In the genomic region with DNA sequence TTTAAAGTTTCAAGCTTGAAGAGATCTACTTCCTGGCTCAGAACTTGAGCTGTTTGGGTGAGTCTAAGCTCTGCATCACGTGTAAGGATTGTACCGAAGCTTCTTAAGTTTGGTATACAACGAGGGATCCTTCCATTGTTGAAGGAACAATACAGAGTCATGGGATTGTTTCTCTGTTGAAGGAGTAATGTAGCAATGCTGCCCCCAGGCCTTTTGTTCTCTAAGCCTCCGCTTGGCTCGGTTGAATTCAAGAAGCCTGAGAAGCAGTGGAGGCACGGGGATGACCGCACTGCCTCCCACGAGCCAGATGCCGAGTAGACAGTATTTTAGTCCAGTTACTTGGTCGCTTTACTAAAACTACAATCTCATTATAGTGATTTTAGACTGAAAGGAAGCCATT, we compare ENCODE assay signal across 21 mouse cellular contexts.
A peak's percentile ranks its signal among the peaks of the same experiment; 100 is the strongest.
DNase-seq lines count a peak whose midpoint lies in the region; ATAC-seq and TF ChIP-seq lines count a peak whose summit lies in the region.
"Had no signal": no experiment of that assay in that cellular context is flagged by ENCODE, and none has a peak within 500 bp of the region (broad histone marks: within the 10 kb centered on the region; RNA-seq: fewer than 3 reads in every experiment).

No protein-coding gene starts in this region.

- no peak for ATAC-seq in hindbrain, embryonic 11.5 days (ENCODE audit: low FRiP score)
- no peak for ATAC-seq in hindbrain, postnatal 0 days
- no peak for ATAC-seq in midbrain, embryonic 14.5 days (ENCODE audit: low FRiP score, low TSS enrichment)
- ATAC-seq in midbrain, embryonic 13.5 days: no peak
- ATAC-seq: forebrain, embryonic 13.5 days had no signal

- no peaks in the 10 kb centered on the region; the same call in 1 of the 2 replicates for H3K27me3 ChIP-seq in hindbrain, embryonic 11.5 days (ENCODE audit: control insufficient read depth, insufficient read depth, low read length)
- no peaks in the 10 kb centered on the region for H3K27me3 ChIP-seq in hindbrain, postnatal 0 days (ENCODE audit: insufficient read depth, low read length)
- no peaks in the 10 kb centered on the region for H3K27me3 ChIP-seq in midbrain, embryonic 14.5 days (ENCODE audit: control insufficient read depth, insufficient read depth, low read length)
- no peaks in the 10 kb centered on the region for H3K27me3 ChIP-seq in midbrain, embryonic 13.5 days
- H3K27me3 ChIP-seq: forebrain, embryonic 13.5 days; hindbrain, embryonic 13.5 days; neural tube, embryonic 12.5 days had no signal

- H3K36me3 ChIP-seq in hindbrain, embryonic 11.5 days (ENCODE audit: control insufficient read depth, insufficient read depth, low read length): no peaks in the 10 kb centered on the region
- no peaks in the 10 kb centered on the region for H3K36me3 ChIP-seq in hindbrain, postnatal 0 days (ENCODE audit: insufficient read depth, low read length)
- no peaks in the 10 kb centered on the region for H3K36me3 ChIP-seq in midbrain, embryonic 14.5 days (ENCODE audit: control insufficient read depth, insufficient read depth, low read length)
- H3K36me3 ChIP-seq in midbrain, embryonic 13.5 days: no peaks in the 10 kb centered on the region
- H3K36me3 ChIP-seq: hindbrain, embryonic 13.5 days; limb, embryonic 10.5 days; neural tube, embryonic 12.5 days had no signal

- no peak for TF ChIP-seq CTCF in hindbrain, postnatal 0 days (IDR thresholded peaks at IDR 0.05; ENCODE audit: low read depth)
- no peak for TF ChIP-seq CTCF in brain, embryonic 14.5 days (IDR thresholded peaks at IDR 0.05; ENCODE audit: borderline replicate concordance, extremely low read depth, insufficient read depth, insufficient read length)

- H3K4me2 ChIP-seq in hindbrain, embryonic 11.5 days (replicated peaks; ENCODE audit: low read depth, low read length): no peak overlapping the region
- no peak overlapping the region for H3K4me2 ChIP-seq in hindbrain, postnatal 0 days (ENCODE audit: low read depth, low read length)
- no peak overlapping the region for H3K4me2 ChIP-seq in midbrain, embryonic 14.5 days (ENCODE audit: low read length)
- H3K4me2 ChIP-seq in midbrain, embryonic 13.5 days (replicated peaks): no peak overlapping the region
- H3K4me2 ChIP-seq: forebrain, embryonic 13.5 days; heart, embryonic 11.5 days; hindbrain, embryonic 13.5 days; neural tube, embryonic 12.5 days had no signal

- no peaks in the 10 kb centered on the region for H3K9me3 ChIP-seq in hindbrain, embryonic 11.5 days (ENCODE audit: control insufficient read depth, low read length)
- no peaks in the 10 kb centered on the region for H3K9me3 ChIP-seq in hindbrain, postnatal 0 days (ENCODE audit: low read length)
- H3K9me3 ChIP-seq in midbrain, embryonic 14.5 days (ENCODE audit: control insufficient read depth, low read length): no peaks in the 10 kb centered on the region
- no peaks in the 10 kb centered on the region for H3K9me3 ChIP-seq in midbrain, embryonic 13.5 days
- H3K9me3 ChIP-seq: forebrain, embryonic 13.5 days; hindbrain, embryonic 13.5 days; limb, embryonic 10.5 days; neural tube, embryonic 12.5 days had no signal

- 52% methylated on average over 10 of the region's 10 CpGs for WGBS in hindbrain, embryonic 11.5 days
- WGBS in hindbrain, postnatal 0 days: 31% methylated on average over 10 of the region's 10 CpGs
- 14% methylated on average over 10 of the region's 10 CpGs for WGBS in midbrain, embryonic 14.5 days
- WGBS in midbrain, embryonic 13.5 days: 15% methylated on average over 10 of the region's 10 CpGs

- peak; percentile 2 for DNase-seq in hindbrain, embryonic 11.5 days (ENCODE audit: low spot score)
- DNase-seq in hindbrain, postnatal 0 days (ENCODE audit: low spot score): no peak
- DNase-seq in midbrain, embryonic 14.5 days: peak; percentile 16
- peak; percentile 18 for DNase-seq in brain, embryonic 14.5 days (ENCODE audit: low read depth)
- DNase-seq in right cerebral cortex, postnatal 36 days (ENCODE audit: low spot score in 2 of 2): peak; percentile 36 to 38
- DNase-seq in adrenal gland, adult 2 months: no peak
- DNase-seq: adrenal gland, postnatal 10 days; cerebellum, adult 11 months; cerebellum, postnatal 10 days; heart, postnatal 14 days; kidney, adult 9 months; kidney, postnatal 25 days; lung, adult 18-20 months; lung, postnatal 14 days; thymus, postnatal 36 days had no signal

- TF ChIP-seq POLR2A in brain, embryonic 14.5 days (IDR thresholded peaks at IDR 0.05; ENCODE audit: borderline replicate concordance, extremely low read depth, insufficient read depth, insufficient read length, poor library complexity, severe bottlenecking): no peak

- no peaks in the 10 kb centered on the region for H3K4me1 ChIP-seq in hindbrain, embryonic 11.5 days (replicated peaks; ENCODE audit: control insufficient read depth, insufficient read depth, low read length)
- no peaks in the 10 kb centered on the region for H3K4me1 ChIP-seq in hindbrain, postnatal 0 days (ENCODE audit: insufficient read depth, low read length)
- H3K4me1 ChIP-seq in midbrain, embryonic 14.5 days (ENCODE audit: control insufficient read depth, insufficient read depth, low read length): no peaks in the 10 kb centered on the region
- peaks cover 5% of the 10 kb centered on the region; the same call in 1 of the 2 replicates for H3K4me1 ChIP-seq in midbrain, embryonic 13.5 days (replicated peaks)
- H3K4me1 ChIP-seq: hindbrain, embryonic 13.5 days; limb, embryonic 10.5 days; neural tube, embryonic 12.5 days had no signal

- no peak overlapping the region for H3K4me3 ChIP-seq in hindbrain, embryonic 11.5 days (ENCODE audit: low read depth, low read length)
- H3K4me3 ChIP-seq in hindbrain, postnatal 0 days (ENCODE audit: low read length): no peak overlapping the region
- H3K4me3 ChIP-seq in midbrain, embryonic 14.5 days (replicated peaks; ENCODE audit: low read depth, low read length): no peak overlapping the region
- no peak overlapping the region for H3K4me3 ChIP-seq in midbrain, embryonic 13.5 days (replicated peaks)
- H3K4me3 ChIP-seq: forebrain, embryonic 13.5 days; hindbrain, embryonic 13.5 days; limb, embryonic 10.5 days; neural tube, embryonic 12.5 days had no signal

- no peak overlapping the region for H3K27ac ChIP-seq in hindbrain, embryonic 11.5 days (ENCODE audit: low read depth, low read length)
- no peak overlapping the region for H3K27ac ChIP-seq in hindbrain, postnatal 0 days
- no peak overlapping the region for H3K27ac ChIP-seq in midbrain, embryonic 14.5 days (replicated peaks; ENCODE audit: low read depth, low read length)
- no peak overlapping the region for H3K27ac ChIP-seq in midbrain, embryonic 13.5 days
- H3K27ac ChIP-seq: forebrain, embryonic 13.5 days; hindbrain, embryonic 13.5 days; limb, embryonic 10.5 days; neural tube, embryonic 12.5 days had no signal

- H3K9ac ChIP-seq in hindbrain, embryonic 11.5 days (ENCODE audit: low read depth, low read length): no peak overlapping the region
- no peak overlapping the region for H3K9ac ChIP-seq in hindbrain, postnatal 0 days (replicated peaks; ENCODE audit: low read length)
- H3K9ac ChIP-seq in midbrain, embryonic 14.5 days (replicated peaks; ENCODE audit: low read length): no peak overlapping the region
- no peak overlapping the region for H3K9ac ChIP-seq in midbrain, embryonic 13.5 days (replicated peaks)
- H3K9ac ChIP-seq: forebrain, embryonic 13.5 days; hindbrain, embryonic 13.5 days; neural tube, embryonic 12.5 days had no signal

Comparison
In these comparisons a context has a peak if more than half of its experiments do, and no peak if none do; other contexts are left out.
1. DNase-seq: peak in hindbrain, embryonic 11.5 days (single experiment), midbrain, embryonic 14.5 days (single experiment), brain, embryonic 14.5 days (single experiment) and right cerebral cortex, postnatal 36 days (2 of 2); none in hindbrain, postnatal 0 days (single experiment) and adrenal gland, adult 2 months (single experiment).